Mouse (Mus musculus) heart, postnatal 14 days (tissue): ENCODE measurements around the gene Cdh18. TPM values are rescaled to one million over a fixed set of nuclear protein-coding genes. Genes with fewer than 3 reads are reported as not detected.
"Not testable (repeated sequence)": the region's sequence is repeated elsewhere in the genome, so short reads cannot be mapped to it uniquely, and the experiment has no call there.

Experiments used
- DNase-seq, 2 experiments: peaks; one replicate each; pipeline ENCODE4 v3.0.0; 2021 to 2022
- intact Hi-C: fragments of 180-260 bp; cut with DNase I; formaldehyde crosslinking; loops from one replicate; pipeline ENCODE4 v1.15.1; 2025
- long read RNA-seq, 2 experiments: library from polyadenylated mRNA; stranded (forward); transcript quantifications; one replicate each; pipeline ENCODE4 v2.0.0; 2021
- total RNA-seq, 2 experiments: library from RNA; stranded (reverse); gene quantifications; 2 replicates each; pipeline ENCODE4 v1.2.3; 2021

The Cdh18 gene
- not detected for total RNA-seq
- long read RNA-seq, experiment 1 = 0 reads
- long read RNA-seq, experiment 2 = 0 reads

DNA sequence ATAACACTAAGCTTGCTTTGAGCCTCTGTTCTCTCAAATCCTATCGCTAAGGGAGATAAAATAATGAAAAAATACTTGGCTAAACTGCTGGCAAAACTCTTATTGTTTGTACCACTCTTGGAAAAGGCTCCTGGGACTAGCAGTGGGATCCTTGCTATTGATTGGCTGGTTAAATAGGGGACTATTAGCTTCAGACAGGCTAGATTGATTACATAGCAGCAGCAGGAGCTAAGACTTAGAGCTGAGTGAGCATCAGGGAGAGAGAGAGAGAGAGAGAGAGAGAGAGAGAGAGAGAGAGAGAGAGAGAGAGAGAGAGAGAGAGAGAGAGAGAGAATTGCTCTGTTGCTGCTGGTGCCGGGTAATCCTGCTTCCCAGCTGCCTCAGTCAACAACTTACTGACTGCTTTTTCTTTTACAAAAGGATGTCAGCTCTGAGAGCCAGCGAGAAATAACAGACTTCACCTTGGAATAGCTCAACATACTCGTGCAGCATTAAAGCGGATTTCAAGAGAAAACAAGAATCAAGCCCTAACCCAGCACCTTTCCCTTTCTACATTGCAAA is at the start of gene Cdh18:
TSS of gene Cdh18 (plus strand) at position 312 of the 561 bp plus-strand sequence.
- DNase-seq = no peak
- intact Hi-C loops = no loop called here

DNA sequence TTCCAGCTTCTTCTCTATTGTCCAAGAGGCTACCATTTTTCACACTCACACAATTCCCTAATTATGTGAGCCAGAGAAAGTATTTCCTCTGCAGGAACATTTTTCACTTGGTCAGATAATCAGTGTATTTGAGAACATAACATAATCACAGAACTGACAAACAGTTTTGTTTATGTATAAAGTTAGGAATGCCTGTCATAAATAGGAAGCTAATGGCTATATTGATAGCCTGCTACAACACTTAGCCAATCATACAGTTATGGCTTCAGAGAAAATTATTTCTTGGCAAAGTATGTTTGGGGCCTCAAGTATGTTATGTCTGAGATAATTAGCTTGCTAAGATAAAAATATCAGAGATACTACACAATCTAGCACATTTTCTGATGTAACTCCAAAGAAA is 37.6 kb upstream of the Cdh18 start:
- no peak for DNase-seq
- intact Hi-C loops = no loop called here

GRCm38 (mm10) chr15:22535828-22536227 is 13.0 kb upstream of the Cdh18 start:
- DNase-seq = no peak
- intact Hi-C loops = no loop called here

- DNase-seq = no peak
- intact Hi-C loops = no loop called here
Measured at GRCm38 (mm10) chr15:22577974-22578616, 29.3 kb downstream of the Cdh18 start.

GRCm38 (mm10) chr15:22578617-22578990 is 29.8 kb downstream of the Cdh18 start:
- intact Hi-C loops = no loop called here
- DNase-seq = no peak

DNA sequence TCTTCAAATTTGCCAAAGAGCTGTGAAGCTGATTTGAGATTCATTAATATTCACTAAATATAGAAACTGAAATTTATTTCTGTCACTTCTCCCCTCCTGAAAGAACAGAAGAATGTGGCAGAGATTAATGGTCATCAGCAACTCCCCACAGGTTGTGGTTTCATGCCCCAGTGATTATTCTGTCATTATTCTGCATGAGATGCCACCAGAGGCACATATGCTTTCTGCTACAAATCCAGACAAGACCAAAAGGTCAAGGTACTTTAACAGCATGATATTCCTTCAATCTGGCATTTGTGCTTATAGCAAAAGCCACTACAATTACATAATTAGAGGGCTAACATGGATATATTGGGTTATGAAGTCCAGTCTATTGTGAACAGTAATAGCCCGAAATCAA is 35.8 kb downstream of the Cdh18 start:
- intact Hi-C loops = no loop called here
- no peak for DNase-seq

DNA sequence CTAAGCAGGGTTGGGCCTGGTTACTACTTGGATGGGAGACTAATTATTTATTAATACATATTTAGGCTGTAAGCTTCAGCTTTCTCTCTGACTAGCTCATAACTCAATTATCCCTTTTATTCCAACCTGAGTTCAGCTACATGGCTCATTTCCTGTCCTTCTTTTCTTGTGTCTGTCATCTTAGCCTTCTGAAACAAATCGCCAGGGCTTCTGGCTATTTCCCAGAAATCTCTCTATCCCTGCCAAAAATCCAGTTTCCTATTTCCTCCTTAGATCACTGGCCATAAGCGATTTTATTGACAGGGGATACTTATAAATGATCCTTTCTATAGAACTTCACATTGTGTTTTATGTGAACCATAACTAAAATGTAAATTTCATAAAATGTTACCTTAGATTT is 167.6 kb downstream of the Cdh18 start:
- no peak for DNase-seq
- intact Hi-C loops = no loop called here

GRCm38 (mm10) chr15:22717681-22718080 is 168.9 kb downstream of the Cdh18 start:
- intact Hi-C loops = no loop called here
- DNase-seq = no peak

DNA sequence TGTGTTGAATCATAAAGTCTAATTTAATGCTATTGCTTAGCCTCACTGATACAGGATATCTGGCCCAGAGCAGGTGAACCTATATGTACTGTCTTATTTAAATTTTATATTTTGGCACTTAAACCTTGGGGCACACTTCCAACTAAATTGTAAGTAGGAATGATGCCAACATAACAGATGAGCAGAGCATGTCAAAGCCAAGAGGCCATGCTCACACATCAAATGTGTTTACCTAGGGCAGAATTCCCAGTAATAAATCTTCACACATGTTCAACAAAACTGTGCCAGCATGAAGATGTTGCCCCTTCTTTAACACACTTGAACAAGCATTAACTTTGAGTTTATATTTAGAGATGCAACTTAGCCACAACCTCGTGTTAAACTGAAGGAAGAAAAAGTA is 177.8 kb downstream of the Cdh18 start:
- intact Hi-C loops = no loop called here
- no peak for DNase-seq

DNA sequence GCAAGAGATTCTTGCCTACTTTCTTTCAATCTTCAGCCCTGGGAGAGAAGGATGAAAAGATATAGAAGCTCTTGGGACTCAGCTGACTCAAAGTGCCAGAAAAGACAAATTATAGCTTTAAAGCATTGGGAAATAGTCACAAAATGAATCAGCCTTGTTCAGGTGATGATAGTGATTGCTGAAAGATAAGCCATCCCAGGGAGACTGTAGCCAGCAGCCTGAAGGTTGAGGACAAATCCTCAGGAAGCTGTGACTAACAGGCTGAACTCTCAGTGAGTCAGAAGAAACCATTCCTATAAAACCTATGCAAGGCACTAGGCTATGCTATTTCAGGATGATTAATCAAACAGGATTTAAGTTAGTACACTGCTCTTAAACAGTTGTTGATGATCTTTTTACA is 184.2 kb downstream of the Cdh18 start:
- intact Hi-C loops = no loop called here
- no peak for DNase-seq

DNA sequence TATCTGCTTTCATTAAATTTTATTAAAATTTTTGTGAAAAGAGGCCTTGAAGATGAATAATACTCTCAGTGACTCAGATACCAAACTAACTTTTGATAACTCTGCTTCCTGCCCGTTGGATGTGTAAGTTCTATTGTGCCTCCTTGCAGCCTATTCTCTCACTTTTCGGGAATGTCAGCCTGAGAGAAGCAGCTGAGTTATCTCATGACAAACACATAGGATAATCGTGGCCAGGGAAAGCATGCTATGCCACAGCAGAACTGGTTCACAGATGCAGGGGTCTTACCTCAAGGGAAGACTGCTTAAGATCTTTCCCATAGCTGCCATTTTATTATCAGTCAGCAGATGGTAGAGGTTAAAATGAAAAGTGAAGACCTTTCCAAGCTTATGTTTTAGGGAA is 187.3 kb downstream of the Cdh18 start:
- intact Hi-C loops = no loop called here

DNA sequence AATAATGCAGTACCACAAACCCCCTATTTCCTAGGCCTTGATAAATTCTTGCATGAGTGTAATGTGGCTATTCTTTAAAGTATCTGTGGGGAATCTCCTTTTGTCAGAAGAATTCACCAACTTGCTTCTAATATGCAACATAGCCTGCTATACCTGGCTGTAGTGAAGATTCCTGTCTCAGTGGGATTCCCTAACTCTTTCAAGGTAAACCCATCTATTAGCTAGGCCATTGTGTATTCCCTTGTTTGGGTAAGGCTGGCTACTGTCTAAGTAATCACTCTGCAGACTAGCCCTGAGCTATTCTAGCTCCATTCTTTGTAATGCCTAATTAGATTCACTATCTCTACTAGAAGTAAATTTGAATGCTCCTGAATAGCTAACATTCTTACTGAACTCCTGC is 212.4 kb downstream of the Cdh18 start:
- DNase-seq, intact Hi-C loops: not testable (repeated sequence)

More for the DNA sequence above, 187.3 kb downstream of the Cdh18 start:
- no peak for DNase-seq

DNA sequence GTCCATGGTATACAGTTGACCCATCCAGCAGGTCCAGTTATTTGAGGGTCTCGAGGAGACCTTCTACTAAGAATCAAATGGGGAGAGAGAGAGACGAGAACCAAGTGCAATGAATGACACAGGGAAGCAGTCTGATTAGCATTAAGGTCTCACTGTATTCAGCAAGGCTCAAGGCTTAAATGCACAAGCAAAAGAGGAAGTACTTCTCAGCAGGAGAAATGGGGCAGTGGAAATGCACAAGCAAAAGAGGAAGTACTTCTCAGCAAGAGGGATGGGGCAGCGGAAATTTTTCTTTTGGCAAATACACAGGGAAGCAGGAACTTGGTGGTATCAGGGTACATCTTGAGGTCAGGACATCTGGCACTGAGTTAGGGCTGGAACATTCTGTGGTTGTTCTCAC is 217.8 kb downstream of the Cdh18 start:
- intact Hi-C loops, DNase-seq: not testable (repeated sequence)

DNA sequence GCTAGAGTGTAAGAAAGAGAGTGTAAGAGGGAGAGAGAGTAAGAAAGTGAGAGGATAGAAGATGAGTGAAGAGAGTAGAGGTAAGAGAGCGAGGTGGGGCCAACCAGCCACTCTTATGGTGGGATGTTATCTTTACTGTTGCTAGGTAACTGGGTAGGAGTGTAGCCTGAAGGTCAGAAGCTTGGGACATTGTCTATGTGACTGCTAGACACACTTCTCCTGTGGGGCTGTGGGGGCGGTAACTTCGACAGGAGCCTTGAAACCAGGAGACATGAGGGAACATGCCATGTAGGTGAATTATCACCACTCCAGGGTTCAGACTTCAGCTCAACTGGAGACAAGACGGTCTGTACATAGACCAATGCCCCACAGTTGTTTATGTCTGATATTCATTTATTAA is 227.5 kb downstream of the Cdh18 start:
- DNase-seq = no peak
- intact Hi-C loops = no loop called here

DNA sequence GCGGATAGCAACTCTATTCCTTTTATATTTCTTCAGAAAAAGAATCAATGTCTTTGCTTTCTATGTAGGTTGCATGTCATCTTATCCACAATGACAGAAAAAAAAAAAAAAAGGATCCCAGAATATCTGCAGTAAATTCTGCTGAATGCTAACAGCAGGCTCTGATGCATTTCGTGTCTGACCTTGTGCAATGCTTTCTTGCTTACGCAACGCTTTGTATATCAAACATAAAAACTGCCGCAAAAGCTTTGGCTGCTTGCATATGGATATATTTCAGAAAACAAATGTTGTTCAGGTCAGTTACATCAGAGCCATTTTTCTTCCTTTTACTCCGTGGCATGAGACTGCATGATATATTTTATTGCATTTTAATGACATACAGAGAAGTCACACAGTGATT is 240.9 kb downstream of the Cdh18 start:
- intact Hi-C loops = no loop called here
- DNase-seq = no peak

- intact Hi-C loops = no loop called here
- no peak for DNase-seq
Measured at GRCm38 (mm10) chr15:22791791-22792190, 243.0 kb downstream of the Cdh18 start.

GRCm38 (mm10) chr15:22833127-22833526 is 284.3 kb downstream of the Cdh18 start:
- intact Hi-C loops = no loop called here
- DNase-seq = no peak

DNA sequence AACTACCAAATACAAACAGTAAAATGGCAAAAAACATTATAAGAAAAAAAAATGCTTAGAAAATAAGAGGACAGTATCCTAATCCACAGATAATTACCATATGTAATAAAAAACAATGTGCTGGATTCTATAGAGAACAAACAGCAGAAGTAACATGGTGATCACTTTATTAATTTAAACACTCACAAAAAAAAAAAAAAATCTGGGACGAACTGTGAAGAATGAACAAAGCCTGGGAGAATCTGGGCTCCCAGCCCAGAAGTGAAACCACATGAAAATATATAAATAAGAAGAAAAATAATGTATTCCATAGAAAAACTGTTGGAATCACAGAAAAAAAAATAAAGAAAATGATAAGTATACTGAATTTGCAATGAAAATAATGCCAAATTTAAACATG is 288.4 kb downstream of the Cdh18 start:
- intact Hi-C loops = no loop called here
- no peak for DNase-seq

GRCm38 (mm10) chr15:22857704-22858103 is 308.9 kb downstream of the Cdh18 start:
- intact Hi-C loops = no loop called here
- DNase-seq = no peak

DNA sequence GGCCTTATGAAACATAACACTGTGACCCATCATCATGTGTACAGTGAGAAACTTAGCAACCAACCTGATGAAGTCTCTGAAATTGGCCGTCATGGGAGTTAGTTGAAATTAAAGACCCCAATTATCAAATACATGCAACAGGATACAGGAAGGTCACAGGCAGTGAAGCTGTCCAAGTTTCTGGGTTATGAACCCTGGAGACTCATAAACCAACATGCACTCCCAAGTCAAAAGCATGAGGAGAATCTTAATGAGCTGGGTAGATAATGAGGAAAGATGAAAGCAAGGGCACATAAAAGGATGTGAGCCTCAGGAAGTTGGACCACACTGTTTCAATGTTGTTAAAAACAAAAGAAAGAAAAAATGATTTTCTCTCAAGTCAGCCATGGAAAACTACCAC is 321.9 kb downstream of the Cdh18 start:
- intact Hi-C loops = no loop called here
- DNase-seq = no peak

GRCm38 (mm10) chr15:22897724-22898123 is 348.9 kb downstream of the Cdh18 start:
- intact Hi-C loops = no loop called here
- no peak for DNase-seq

DNA sequence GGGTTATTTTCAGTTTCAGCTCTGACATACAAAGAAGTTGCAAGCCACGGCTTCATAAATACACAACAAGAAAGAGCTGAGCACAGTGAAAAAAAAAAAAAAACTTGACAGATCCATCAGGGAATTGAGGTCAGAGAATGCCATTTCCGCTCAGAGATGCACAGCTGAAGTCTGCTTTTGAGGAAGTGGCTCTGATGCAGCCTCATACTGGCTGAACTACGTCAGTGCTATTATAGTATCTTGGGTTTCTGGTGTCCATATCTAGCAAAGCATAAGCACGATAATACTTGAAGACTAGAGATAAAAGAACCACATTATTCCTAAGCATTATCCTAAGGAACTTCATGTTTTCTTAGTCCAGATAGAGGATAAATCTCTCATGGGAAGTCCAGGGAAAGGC is 349.4 kb downstream of the Cdh18 start:
- no peak for DNase-seq
- intact Hi-C loops = no loop called here

DNA sequence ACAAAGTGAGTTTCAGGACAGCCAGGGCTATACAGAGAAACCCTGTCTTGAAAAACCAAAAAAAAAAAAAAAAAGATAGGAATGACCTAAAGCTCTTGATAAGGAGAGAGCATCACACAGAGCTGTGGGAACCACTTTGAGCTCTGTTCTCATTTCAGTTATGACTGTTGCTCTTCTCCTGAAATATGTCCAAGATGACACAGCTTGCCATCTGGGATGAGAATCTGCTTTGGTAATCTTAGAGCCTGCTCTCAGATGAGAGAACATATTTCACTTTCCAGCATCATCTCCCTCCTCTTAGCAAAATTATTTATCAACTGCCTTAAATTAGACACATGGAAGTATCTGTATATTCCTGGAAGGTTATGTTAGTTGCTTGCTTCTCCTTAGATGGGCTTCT is 365.6 kb downstream of the Cdh18 start:
- DNase-seq = no peak
- intact Hi-C loops = no loop called here
